ENCODE assay signal across 8 mouse cellular contexts in the genomic region with DNA sequence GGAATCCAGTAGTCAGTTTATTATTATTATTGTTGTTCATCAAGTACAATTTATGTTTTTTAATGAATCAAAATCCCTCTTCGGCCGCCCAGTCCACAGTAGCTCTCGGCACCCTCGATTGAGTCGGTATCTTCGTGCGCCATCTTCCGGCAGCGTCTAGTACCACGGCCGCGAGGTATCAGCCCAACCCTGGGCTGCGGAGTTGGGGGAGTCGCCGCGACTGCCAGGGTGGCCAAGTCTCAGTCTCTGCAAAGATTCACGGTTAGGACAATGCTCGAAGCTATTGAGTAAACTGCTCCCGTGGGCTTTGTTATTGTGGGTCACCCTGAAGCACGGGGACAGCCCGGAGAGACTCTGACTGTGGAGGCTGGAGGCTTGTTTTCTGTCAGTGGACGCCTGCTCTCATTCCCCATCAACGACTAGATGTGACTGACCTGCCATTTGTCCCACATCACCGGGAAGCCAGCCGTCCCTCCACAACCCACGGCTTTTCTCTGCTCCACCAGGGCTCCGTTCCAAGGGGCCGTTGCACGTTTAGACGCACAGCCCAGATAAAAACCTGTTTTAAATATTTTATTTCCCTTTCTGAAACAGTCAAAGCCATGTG.
DNase-seq lines count a peak whose midpoint lies in the region; ATAC-seq and TF ChIP-seq lines count a peak whose summit lies in the region.

No protein-coding gene starts in this region.

- TF ChIP-seq POLR2A in MEL (IDR thresholded peaks at IDR 0.05; ENCODE audit: control insufficient read depth in 1 of 2, insufficient read depth in 1 of 2, low read depth in 1 of 2, low read length in 2 of 2, poor library complexity in 1 of 2), result no peak
- TF ChIP-seq POLR2A in cerebellum, adult 2 months (IDR thresholded peaks at IDR 0.05; ENCODE audit: borderline replicate concordance, insufficient read depth, low read length), result peak; percentile 46; the same call in 1 of the 2 replicates

- no peaks in the 10 kb centered on the region for H3K36me3 ChIP-seq in MEL (ENCODE audit: control insufficient read depth in 1 of 2, insufficient read depth in 2 of 2, low read length in 2 of 2)
- H3K36me3 ChIP-seq in hindbrain, embryonic 11.5 days (ENCODE audit: control insufficient read depth, insufficient read depth, low read length), result no peaks in the 10 kb centered on the region
- H3K36me3 ChIP-seq in lung, postnatal 0 days (ENCODE audit: insufficient read depth, low read length), result no peaks in the 10 kb centered on the region

- H3K9me3 ChIP-seq in MEL (replicated peaks; ENCODE audit: insufficient read depth, low read length), result no peaks in the 10 kb centered on the region
- H3K9me3 ChIP-seq in hindbrain, embryonic 11.5 days (ENCODE audit: control insufficient read depth, low read length), result no peaks in the 10 kb centered on the region
- H3K9me3 ChIP-seq in lung, postnatal 0 days (ENCODE audit: low read length), result no peaks in the 10 kb centered on the region

- peaks cover 0 to 2% of the 10 kb centered on the region in 2 experiments; a peak in 1 of 4 replicates for H3K4me1 ChIP-seq in MEL (ENCODE audit: control insufficient read depth in 1 of 2, insufficient read depth in 2 of 2, low read length in 2 of 2)
- H3K4me1 ChIP-seq in cerebellum, adult 2 months (ENCODE audit: control insufficient read depth, insufficient read depth, low read length), result peaks cover 29% of the 10 kb centered on the region
- H3K4me1 ChIP-seq in hindbrain, embryonic 11.5 days (replicated peaks; ENCODE audit: control insufficient read depth, insufficient read depth, low read length), result no peaks in the 10 kb centered on the region
- peaks cover 5% of the 10 kb centered on the region; the same call in 1 of the 2 replicates for H3K4me1 ChIP-seq in lung, postnatal 0 days (ENCODE audit: insufficient read depth, low read depth, low read length)

- TF ChIP-seq EP300 in MEL (IDR thresholded peaks at IDR 0.05; ENCODE audit: low read depth in 1 of 2, low read length in 2 of 2), result no peak
- no peak for TF ChIP-seq EP300 in lung, postnatal 0 days (IDR thresholded peaks at IDR 0.05)

- no peak overlapping the region for H3K27ac ChIP-seq in MEL (ENCODE audit: control insufficient read depth, low read depth, low read length)
- H3K27ac ChIP-seq in cerebellum, adult 2 months (ENCODE audit: insufficient read depth, low read length), result peak overlapping the region; percentile 98
- H3K27ac ChIP-seq in hindbrain, embryonic 11.5 days (ENCODE audit: low read depth, low read length), result peak overlapping the region; percentile 30
- H3K27ac ChIP-seq in lung, postnatal 0 days (ENCODE audit: low read length), result no peak overlapping the region

- peak; percentile 42 for TF ChIP-seq RAD21 in MEL (IDR thresholded peaks at IDR 0.05; ENCODE audit: low read depth, low read length)

- H3K79me2 ChIP-seq in MEL (ENCODE audit: control insufficient read depth, insufficient read depth, low read length, poor library complexity), result no peaks in the 10 kb centered on the region

- no peaks in the 10 kb centered on the region for H3K27me3 ChIP-seq in MEL (ENCODE audit: control insufficient read depth in 1 of 2, insufficient read depth in 2 of 2, low read length in 2 of 2)
- no peaks in the 10 kb centered on the region for H3K27me3 ChIP-seq in cerebellum, adult 2 months (ENCODE audit: control insufficient read depth, insufficient read depth, low read length)
- H3K27me3 ChIP-seq in hindbrain, embryonic 11.5 days (ENCODE audit: control insufficient read depth, insufficient read depth, low read length), result no peaks in the 10 kb centered on the region
- no peaks in the 10 kb centered on the region for H3K27me3 ChIP-seq in lung, postnatal 0 days (replicated peaks; ENCODE audit: insufficient read depth, low read length)

- ATAC-seq in hindbrain, embryonic 11.5 days (ENCODE audit: low FRiP score), result peak; percentile 92
- ATAC-seq in lung, postnatal 0 days, result peak; percentile 81

- no peak overlapping the region for H3K9ac ChIP-seq in MEL (ENCODE audit: control insufficient read depth, low read depth, low read length, poor library complexity, severe bottlenecking)
- H3K9ac ChIP-seq in hindbrain, embryonic 11.5 days (ENCODE audit: low read depth, low read length), result peak overlapping the region; percentile 58
- 0 out of 2 replicates have a peak overlapping the region, but pooled peaks have one; percentile 29 for H3K9ac ChIP-seq in lung, postnatal 0 days (replicated peaks; ENCODE audit: low read depth)

- H3K4me3 ChIP-seq in MEL (ENCODE audit: control insufficient read depth in 1 of 2, insufficient read depth in 1 of 2, low read depth in 2 of 2, low read length in 2 of 2), result peak overlapping the region; percentile 43 to 47; a peak in 3 of 4 replicates
- peak overlapping the region; percentile 67 for H3K4me3 ChIP-seq in cerebellum, adult 2 months (replicated peaks; ENCODE audit: insufficient read depth, low read depth, low read length)
- peak overlapping the region; percentile 35 for H3K4me3 ChIP-seq in hindbrain, embryonic 11.5 days (ENCODE audit: low read depth, low read length)
- H3K4me3 ChIP-seq in lung, postnatal 0 days (ENCODE audit: low read depth, low read length), result peak overlapping the region; percentile 39

- peak; percentile 42 for DNase-seq in MEL (ENCODE audit: low read depth, low spot score)
- DNase-seq in cerebellum, adult 2 months, result peak; percentile 91 to 96
- peak; percentile 51 to 92 for DNase-seq in frontal cortex, adult 2 months (ENCODE audit: extremely low spot score in 1 of 2, low spot score in 1 of 2)
- DNase-seq in hindbrain, embryonic 11.5 days (ENCODE audit: low spot score), result peak; percentile 94
- DNase-seq in layer of hippocampus, postnatal 10 days (ENCODE audit: low spot score in 2 of 2), result peak; percentile 95 to 97
- peak; percentile 84 for DNase-seq in lung, postnatal 0 days (ENCODE audit: low spot score)
- peak; percentile 78 for DNase-seq in ovary, postnatal 10 days (ENCODE audit: low spot score)
- DNase-seq in thymus, postnatal 10 days (ENCODE audit: low spot score in 2 of 2), result peak; percentile 68 to 85

- WGBS in cerebellum, adult 2 months, result under 1% methylated on average over 30 of the region's 30 CpGs
- under 1% methylated on average over 30 of the region's 30 CpGs for WGBS in hindbrain, embryonic 11.5 days
- WGBS in lung, postnatal 0 days, result under 1% methylated on average over 29 of the region's 30 CpGs

- peak; percentile 36 to 74 (median 53) for TF ChIP-seq CTCF in MEL (IDR thresholded peaks at IDR 0.05 in 2 of 3, conservative IDR thresholded peaks at IDR 0.05 in 1 of 3; ENCODE audit: control insufficient read depth in 1 of 3, insufficient read depth in 1 of 3, low read depth in 2 of 3, low read length in 3 of 3, poor library complexity in 1 of 3, severe bottlenecking in 1 of 3)
- TF ChIP-seq CTCF in cerebellum, adult 2 months (IDR thresholded peaks at IDR 0.05; ENCODE audit: borderline replicate concordance, insufficient read depth, low read depth, low read length), result peak; percentile 83
- peak; percentile 93 for TF ChIP-seq CTCF in lung, postnatal 0 days (IDR thresholded peaks at IDR 0.05)

- H3K4me2 ChIP-seq in hindbrain, embryonic 11.5 days (replicated peaks; ENCODE audit: low read depth, low read length), result peak overlapping the region; percentile 63
- peak overlapping the region; percentile 72 for H3K4me2 ChIP-seq in lung, postnatal 0 days (replicated peaks; ENCODE audit: low read depth, low read length)

TF ChIP-seq in MEL, 35 proteins besides CTCF, POLR2A, EP300 and RAD21:
- TF ChIP-seq CHD2 (IDR thresholded peaks at IDR 0.05; ENCODE audit: low read length) (no peak), ZMIZ1 (IDR thresholded peaks at IDR 0.05; ENCODE audit: low read depth, low read length) (no peak), SMC3 (IDR thresholded peaks at IDR 0.05; ENCODE audit: low read depth, low read length) (peak; percentile 49), ELF1 (IDR thresholded peaks at IDR 0.05; ENCODE audit: low read depth, low read length) (no peak), USF2 (IDR thresholded peaks at IDR 0.05; ENCODE audit: borderline replicate concordance in 1 of 2, insufficient read depth in 1 of 2, low read depth in 1 of 2, low read length in 2 of 2) (no peak)

Comparison
In these comparisons a context has a peak if more than half of its experiments do, and no peak if none do; other contexts are left out.
1. DNase-seq: peak in every context shown above with its lines; median percentile 96 in layer of hippocampus, postnatal 10 days; 94 in hindbrain, embryonic 11.5 days; 94 in cerebellum, adult 2 months; 84 in lung, postnatal 0 days; 78 in ovary, postnatal 10 days; 76 in thymus, postnatal 10 days; 72 in frontal cortex, adult 2 months; 42 in MEL.
2. H3K27ac ChIP-seq: peak in cerebellum, adult 2 months (single experiment) and hindbrain, embryonic 11.5 days (single experiment); none in MEL (single experiment) and lung, postnatal 0 days (single experiment).
3. Peak in every context shown above with its lines, with median percentiles within 50 percentile points of each other: H3K4me3 ChIP-seq and CTCF ChIP-seq.